Mouse (Mus musculus) myocyte (in vitro differentiated cells): ENCODE data around the gene Rc3h1. TPM values are rescaled to one million over a fixed set of nuclear protein-coding genes. Genes with fewer than 3 reads are reported as not detected.

Source experiments
- H3K27me3 ChIP-seq: one replicate; pipeline ENCODE4 v1.6.1; 2011; ENCODE audit not compliant: control insufficient read depth, insufficient read depth, insufficient read length
- H3K36me3 ChIP-seq: one replicate; pipeline ENCODE4 v1.6.1; 2011; ENCODE audit not compliant: control insufficient read depth, insufficient read depth
- H3K4me2 ChIP-seq: one replicate; pipeline ENCODE4 v1.6.1; 2011; ENCODE audit warnings: low read depth, control low read depth
- H3K4me3 ChIP-seq: one replicate; pipeline ENCODE4 v1.5.1; 2011; ENCODE audit warnings: mild to moderate bottlenecking, control low read depth, moderate library complexity
- H3K79me2 ChIP-seq: one replicate; pipeline ENCODE4 v1.6.1; 2011; ENCODE audit not compliant: control insufficient read depth, insufficient read depth
- H3ac ChIP-seq: one replicate; pipeline ENCODE4 v1.6.1; 2011; ENCODE audit not compliant: control insufficient read depth, insufficient read length
- CEBPB ChIP-seq: IDR thresholded peaks from 2 replicates; pipeline ENCODE4 v1.6.1; 2011; ENCODE audit warnings: mild to moderate bottlenecking, moderate library complexity; ENCODE audit not compliant: poor library complexity, insufficient read depth, severe bottlenecking
- E2F4 ChIP-seq: IDR thresholded peaks from one replicate; pipeline ENCODE4 v1.6.1; 2011; ENCODE audit warnings: mild to moderate bottlenecking, control low read depth, moderate library complexity; ENCODE audit not compliant: insufficient read depth
- MAX ChIP-seq: IDR thresholded peaks from one replicate; pipeline ENCODE4 v1.6.1; 2011; ENCODE audit warnings: low read depth, mild to moderate bottlenecking, control low read depth
- MYOD1 ChIP-seq, 3 experiments: IDR thresholded peaks; one replicate each; pipeline ENCODE4 v1.6.1; 2011; ENCODE audit warnings: control low read depth in 2 of 3, low read depth in 2 of 3, mild to moderate bottlenecking in 2 of 3, moderate library complexity in 1 of 3; ENCODE audit not compliant: insufficient read length in 2 of 3, control insufficient read depth in 1 of 3
- MYOG ChIP-seq, 3 experiments: IDR thresholded peaks; one replicate each; pipeline ENCODE4 v1.6.1; 2011; ENCODE audit warnings: control low read depth in 2 of 3, low read depth in 2 of 3, mild to moderate bottlenecking in 2 of 3; ENCODE audit not compliant: insufficient read length in 2 of 3, control insufficient read depth in 1 of 3, insufficient read depth in 1 of 3
- POLR2A ChIP-seq: IDR thresholded peaks from one replicate; pipeline ENCODE4 v1.6.1; 2011; ENCODE audit warnings: low read depth, mild to moderate bottlenecking, control low read depth, moderate library complexity; ENCODE audit not compliant: insufficient read length
- POLR2AphosphoS2 ChIP-seq: IDR thresholded peaks from one replicate; pipeline ENCODE4 v1.6.1; 2011; ENCODE audit warnings: low read depth, control low read depth; ENCODE audit not compliant: insufficient read length
- REST ChIP-seq: IDR thresholded peaks from one replicate; pipeline ENCODE4 v1.6.1; 2011; ENCODE audit warnings: mild to moderate bottlenecking, control low read depth, moderate library complexity; ENCODE audit not compliant: insufficient read depth, insufficient read length
- SRF ChIP-seq: IDR thresholded peaks from one replicate; pipeline ENCODE4 v1.6.1; 2011; ENCODE audit warnings: low read depth; ENCODE audit not compliant: control insufficient read depth, insufficient read length
- TCF12 ChIP-seq: IDR thresholded peaks from one replicate; pipeline ENCODE4 v1.6.1; 2011; ENCODE audit warnings: mild to moderate bottlenecking, control low read depth; ENCODE audit not compliant: poor library complexity, insufficient read depth, severe bottlenecking
- TCF3 ChIP-seq: IDR thresholded peaks from one replicate; pipeline ENCODE4 v1.6.1; 2011; ENCODE audit warnings: low read depth, control low read depth; ENCODE audit not compliant: insufficient read length
- USF1 ChIP-seq: IDR thresholded peaks from one replicate; pipeline ENCODE4 v1.6.1; 2011; ENCODE audit warnings: low read depth, mild to moderate bottlenecking, control low read depth, moderate library complexity
- polyA plus RNA-seq: library from polyadenylated mRNA; unstranded; fragments of >200 nt; fragmentation: generic; extraction: Trizol; gene quantifications from one replicate; pipeline ENCODE4 v1.2.1, GENCODE M21; 2012; ENCODE audit warnings: missing spikeins

Rc3h1 gene
- polyA plus RNA-seq, 1 experiment, result 2.8 TPM

DNA sequence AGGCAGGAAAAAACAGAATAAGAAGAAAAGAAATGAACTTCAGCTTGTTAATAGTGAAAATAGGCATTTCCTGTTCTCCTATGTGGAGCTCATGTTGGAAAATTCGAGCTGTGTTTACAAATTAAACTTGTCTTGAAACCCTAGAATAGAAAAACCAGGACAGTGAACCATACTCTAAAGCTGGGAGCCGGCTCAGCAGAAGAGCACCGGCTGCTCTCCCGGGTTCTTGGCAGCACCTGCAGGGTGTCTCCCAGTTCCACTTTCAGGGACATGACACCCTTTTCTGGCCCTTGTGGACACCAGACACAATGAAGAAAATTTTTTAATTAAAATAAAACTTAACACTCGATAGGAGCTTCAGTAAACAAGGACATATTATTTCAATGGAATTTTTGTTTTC is 62.4 kb downstream of the Rc3h1 start:
- Histone ChIP-seq H3K79me2 (no peaks in the 10 kb centered on the region), H3K27me3 (no peaks in the 10 kb centered on the region), H3K4me2 (no peak overlapping the region), H3K4me3 (no peak overlapping the region), H3K36me3 (peaks cover 60% of the 10 kb centered on the region), H3ac (no peak overlapping the region)
- TF ChIP-seq CEBPB (no peak), TCF12 (no peak), MYOD1 (IDR thresholded peaks at IDR 0.05; ENCODE audit: control insufficient read depth in 1 of 3, insufficient read length in 2 of 3, low read depth in 2 of 3) (no peak), USF1 (no peak), E2F4 (no peak), SRF (no peak), POLR2AphosphoS2 (no peak), POLR2A (no peak), MYOG (IDR thresholded peaks at IDR 0.05; ENCODE audit: control insufficient read depth in 1 of 3, insufficient read depth in 1 of 3, insufficient read length in 2 of 3, low read depth in 2 of 3) (no peak), TCF3 (no peak), MAX (no peak), REST (no peak)

DNA sequence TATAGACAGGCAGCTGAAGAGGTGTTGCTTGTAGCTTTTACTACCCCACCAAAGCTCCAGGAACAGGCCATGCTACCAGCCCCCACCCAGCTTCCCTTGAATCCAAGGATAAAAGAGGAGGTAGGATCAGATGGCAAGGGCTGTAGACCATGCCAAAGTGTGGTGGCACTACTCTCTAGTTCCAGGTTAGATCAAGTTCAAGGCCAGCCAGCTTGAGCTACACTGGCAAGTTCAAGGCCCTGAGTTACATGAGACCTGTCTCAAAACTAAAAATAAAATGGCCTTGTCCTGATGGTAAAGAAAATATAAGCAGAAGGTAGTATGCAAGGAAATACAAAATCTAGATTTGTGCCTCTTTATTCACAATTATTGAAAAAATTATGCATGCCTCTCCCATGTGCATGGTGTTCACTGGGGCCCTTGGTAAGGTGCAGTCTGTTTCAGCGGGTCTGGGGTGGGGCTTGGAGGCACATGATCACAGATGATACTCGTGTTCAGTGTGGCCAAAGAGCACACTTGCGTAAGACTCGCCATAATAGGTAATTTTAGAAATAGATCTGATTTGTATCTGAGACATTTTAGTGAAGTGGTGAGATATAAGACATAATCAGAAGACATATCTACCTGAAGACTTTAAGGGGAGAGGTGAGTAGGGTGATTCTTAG is 72.0 kb downstream of the Rc3h1 start, which contains the start of gene Serpinc1:
Gene Serpinc1, plus strand, starts transcription at position 515 of the 665 bp plus-strand sequence.
- TF ChIP-seq MYOD1 (IDR thresholded peaks at IDR 0.05; ENCODE audit: control insufficient read depth in 1 of 3, insufficient read length in 2 of 3, low read depth in 2 of 3) (no peak), USF1 (no peak), REST (no peak), E2F4 (no peak), CEBPB (no peak), MYOG (IDR thresholded peaks at IDR 0.05; ENCODE audit: control insufficient read depth in 1 of 3, insufficient read depth in 1 of 3, insufficient read length in 2 of 3, low read depth in 2 of 3) (no peak), MAX (no peak), POLR2A (no peak), TCF3 (no peak), POLR2AphosphoS2 (no peak), SRF (no peak), TCF12 (no peak)
- Histone ChIP-seq H3K4me3 (no peak within 1 kb of the TSS), H3K27me3 (no peaks in the 10 kb centered on the region), H3K36me3 (no peaks in the 10 kb centered on the region), H3K4me2 (no peak within 1 kb of the TSS), H3K79me2 (no peaks in the 10 kb centered on the region), H3ac (no peak within 1 kb of the TSS)

DNA sequence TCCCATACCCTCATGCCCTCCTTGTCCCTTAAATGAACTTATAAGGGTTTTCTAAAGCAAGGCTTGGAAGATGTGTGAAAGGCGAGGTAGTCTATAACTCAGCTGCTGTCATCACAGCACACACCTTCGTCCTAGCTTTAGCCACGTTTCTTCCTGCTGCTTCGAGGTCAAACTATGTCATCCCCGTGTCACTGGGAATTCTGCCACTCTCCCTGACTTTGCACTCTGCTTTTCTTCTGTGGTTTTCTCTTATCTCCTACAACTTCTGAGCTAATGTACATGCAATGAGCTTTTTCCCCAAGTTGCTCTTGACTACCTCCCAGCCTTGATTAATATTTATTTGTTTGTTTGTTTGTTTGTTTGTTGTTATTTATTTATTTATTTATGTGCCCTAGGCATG is 73.8 kb downstream of the Rc3h1 start:
- no peaks in the 10 kb centered on the region for H3K36me3 ChIP-seq
- TF ChIP-seq POLR2A (no peak), MYOD1 (IDR thresholded peaks at IDR 0.05; ENCODE audit: control insufficient read depth in 1 of 3, insufficient read length in 2 of 3, low read depth in 2 of 3) (no peak), CEBPB (no peak), SRF (no peak), TCF12 (no peak), MAX (no peak), MYOG (IDR thresholded peaks at IDR 0.05; ENCODE audit: control insufficient read depth in 1 of 3, insufficient read depth in 1 of 3, insufficient read length in 2 of 3, low read depth in 2 of 3) (no peak), REST (no peak), TCF3 (no peak), POLR2AphosphoS2 (no peak)

DNA sequence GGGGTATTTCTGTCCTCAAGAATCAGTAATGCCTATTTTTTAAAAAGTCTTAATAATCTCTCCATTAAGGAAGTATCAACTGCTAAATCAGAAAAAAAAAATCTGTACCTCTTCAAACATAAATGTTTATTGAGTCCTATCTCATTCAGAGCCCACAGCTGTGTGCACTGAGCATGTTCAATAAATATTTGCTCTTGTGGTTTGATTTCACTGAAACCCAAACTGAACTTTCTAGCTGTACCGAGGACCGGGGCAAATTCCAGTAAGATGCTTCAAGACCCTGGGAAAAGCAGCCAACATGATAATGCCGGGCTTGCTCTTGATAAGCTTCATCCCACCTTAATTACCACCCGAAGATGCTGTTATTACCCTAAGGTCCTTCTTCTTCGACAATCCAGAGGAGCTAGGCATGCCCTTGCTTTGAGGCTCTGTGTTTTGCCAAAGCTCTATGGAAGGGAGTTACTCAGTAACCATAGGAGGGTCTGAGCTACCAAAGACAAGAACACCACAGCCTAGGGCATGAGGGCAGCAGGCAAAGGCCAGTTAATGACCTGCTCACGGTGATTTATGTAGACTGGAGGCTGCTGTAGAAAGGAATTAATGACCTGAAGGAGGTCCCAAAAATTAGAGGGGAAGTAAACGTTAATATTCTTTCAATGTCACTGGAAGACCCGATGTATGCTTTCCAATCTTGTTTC is 74.5 kb downstream of the Rc3h1 start:
- H3K4me3 ChIP-seq, result no peak overlapping the region
- no peak for TF ChIP-seq TCF12
- no peaks in the 10 kb centered on the region for H3K79me2 ChIP-seq
- no peaks in the 10 kb centered on the region for H3K27me3 ChIP-seq
- H3ac ChIP-seq, result no peak overlapping the region
- H3K36me3 ChIP-seq, result no peaks in the 10 kb centered on the region
- H3K4me2 ChIP-seq, result no peak overlapping the region

More for the DNA sequence above, 73.8 kb downstream of the Rc3h1 start:
- Histone ChIP-seq H3K4me2 (no peak overlapping the region), H3K79me2 (no peaks in the 10 kb centered on the region), H3K27me3 (no peaks in the 10 kb centered on the region), H3K4me3 (no peak overlapping the region), H3ac (no peak overlapping the region)

DNA sequence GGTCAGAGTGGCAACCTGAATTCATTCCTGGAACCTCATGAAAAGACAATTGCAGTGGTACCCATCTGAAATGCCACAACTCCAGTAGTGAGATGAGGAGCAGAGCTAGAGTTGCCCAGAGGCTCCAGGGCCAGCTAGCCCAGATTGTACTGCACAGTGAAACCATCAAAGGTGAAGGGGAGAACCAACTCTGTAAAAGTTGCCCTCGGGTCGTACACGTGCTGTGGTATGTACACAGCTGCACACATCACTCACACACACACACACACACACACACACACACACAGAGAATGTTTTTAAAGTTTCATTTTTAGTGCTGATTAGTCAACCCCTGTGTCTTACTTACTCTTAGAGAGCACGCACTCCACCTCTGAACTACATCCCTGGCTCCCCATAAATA is 75.1 kb downstream of the Rc3h1 start:
- H3K79me2 ChIP-seq, result no peaks in the 10 kb centered on the region
- no peaks in the 10 kb centered on the region for H3K36me3 ChIP-seq
- H3K4me3 ChIP-seq, result no peak overlapping the region
- no peak overlapping the region for H3K4me2 ChIP-seq
- no peak for TF ChIP-seq REST
- H3K27me3 ChIP-seq, result no peaks in the 10 kb centered on the region
- H3ac ChIP-seq, result no peak overlapping the region
